Comparison of ENCODE assay signal across 26 mouse cellular contexts in genomic region chr2:114119451-114119850, GRCm38 (mm10).
DNase-seq lines count a peak whose midpoint lies in the region; ATAC-seq and TF ChIP-seq lines count a peak whose summit lies in the region.
"Had no signal": no experiment of that assay in that cellular context is flagged by ENCODE, and none has a peak within 500 bp of the region (broad histone marks: within the 10 kb centered on the region; RNA-seq: fewer than 3 reads in every experiment).

No protein-coding gene starts in this region.

- H3K9me3 ChIP-seq in kidney, embryonic 16.5 days (ENCODE audit: low read length), result no peaks in the 10 kb centered on the region
- H3K9me3 ChIP-seq: embryonic facial prominence, embryonic 12.5 days; heart, embryonic 15.5 days; hindbrain, embryonic 12.5 days; intestine, embryonic 15.5 days; limb, embryonic 12.5 days; liver, embryonic 15.5 days; midbrain, embryonic 10.5 days; midbrain, embryonic 15.5 days had no signal

- no peak for TF ChIP-seq POLR2A in kidney, adult 2 months (IDR thresholded peaks at IDR 0.05; ENCODE audit: low read depth, low read length)

- peak overlapping the region; percentile 38 for H3K27ac ChIP-seq in gastrocnemius, adult 2 months
- peak overlapping the region; percentile 59; the same call in 1 of the 2 replicates for H3K27ac ChIP-seq in kidney, adult 2 months (ENCODE audit: insufficient read depth, low read depth, low read length)
- H3K27ac ChIP-seq in kidney, embryonic 16.5 days (ENCODE audit: low read length), result no peak overlapping the region
- H3K27ac ChIP-seq: embryonic facial prominence, embryonic 12.5 days; heart, embryonic 15.5 days; hindbrain, embryonic 12.5 days; hindbrain, postnatal 0 days; intestine, embryonic 15.5 days; limb, embryonic 12.5 days; liver, embryonic 15.5 days; midbrain, embryonic 10.5 days; midbrain, embryonic 15.5 days; stomach, postnatal 0 days had no signal

- no peak overlapping the region for H3K4me2 ChIP-seq in kidney, embryonic 16.5 days (replicated peaks; ENCODE audit: low read depth, low read length)
- H3K4me2 ChIP-seq: embryonic facial prominence, embryonic 12.5 days; heart, embryonic 15.5 days; hindbrain, embryonic 12.5 days; intestine, embryonic 15.5 days; limb, embryonic 12.5 days; liver, embryonic 15.5 days; lung, embryonic 14.5 days; midbrain, embryonic 15.5 days had no signal

- no peak for TF ChIP-seq CTCF in gastrocnemius, adult 2 months (IDR thresholded peaks at IDR 0.05)
- no peak for TF ChIP-seq CTCF in kidney, adult 2 months (conservative IDR thresholded peaks at IDR 0.05; ENCODE audit: insufficient read depth, insufficient read length, low read depth, low read length)

- intact Hi-C loops in gastrocnemius, adult 2 months (cut with DNase I), result no loop called here
- intact Hi-C loops in left cerebral cortex, postnatal 36 days (cut with DNase I), result no loop called here

- no peak overlapping the region for H3K9ac ChIP-seq in kidney, embryonic 16.5 days (replicated peaks; ENCODE audit: low read length)
- H3K9ac ChIP-seq: embryonic facial prominence, embryonic 12.5 days; heart, embryonic 15.5 days; hindbrain, embryonic 12.5 days; intestine, embryonic 15.5 days; limb, embryonic 12.5 days; liver, embryonic 15.5 days; lung, embryonic 14.5 days; midbrain, embryonic 15.5 days had no signal

- no peak for DNase-seq in gastrocnemius, adult 2 months
- DNase-seq in gastrocnemius, postnatal 10 days, result no peak
- DNase-seq in kidney, adult 2 months, result peak; percentile 71
- peak; percentile 52 to 71 for DNase-seq in kidney, postnatal 25 days
- no peak for DNase-seq in cerebellum, adult 9-11 months
- DNase-seq in left cerebral cortex, postnatal 36 days (ENCODE audit: low spot score in 2 of 2), result no peak
- DNase-seq: adrenal gland, postnatal 25 days; cerebellum, adult 8-10 months; cerebellum, postnatal 36 days; lung, embryonic 14.5 days; lung, postnatal 14 days; thymus, adult 18-20 months; thymus, postnatal 36 days had no signal

- no peak overlapping the region; the same call in 1 of the 2 replicates for H3K4me3 ChIP-seq in gastrocnemius, adult 2 months
- no peak overlapping the region for H3K4me3 ChIP-seq in kidney, adult 2 months (ENCODE audit: insufficient read depth, low read depth, low read length)
- H3K4me3 ChIP-seq in kidney, embryonic 16.5 days (ENCODE audit: low read length), result no peak overlapping the region
- H3K4me3 ChIP-seq: embryonic facial prominence, embryonic 12.5 days; heart, embryonic 15.5 days; hindbrain, embryonic 12.5 days; intestine, embryonic 15.5 days; limb, embryonic 12.5 days; liver, embryonic 15.5 days; midbrain, embryonic 10.5 days; midbrain, embryonic 15.5 days had no signal

- peaks cover 9% of the 10 kb centered on the region for H3K36me3 ChIP-seq in kidney, adult 2 months (ENCODE audit: control insufficient read depth, insufficient read depth, low read length)
- peaks cover 35% of the 10 kb centered on the region for H3K36me3 ChIP-seq in kidney, embryonic 16.5 days (ENCODE audit: insufficient read depth, low read length)

- H3K4me1 ChIP-seq in kidney, adult 2 months (ENCODE audit: control insufficient read depth, insufficient read depth, low read length), result no peaks in the 10 kb centered on the region
- no peaks in the 10 kb centered on the region for H3K4me1 ChIP-seq in kidney, embryonic 16.5 days (ENCODE audit: insufficient read depth, low read length)
- H3K4me1 ChIP-seq: embryonic facial prominence, embryonic 12.5 days; heart, embryonic 15.5 days; hindbrain, embryonic 12.5 days; intestine, embryonic 15.5 days; limb, embryonic 12.5 days; midbrain, embryonic 10.5 days; midbrain, embryonic 15.5 days had no signal

- no peaks in the 10 kb centered on the region for H3K27me3 ChIP-seq in kidney, adult 2 months (replicated peaks; ENCODE audit: control insufficient read depth, insufficient read depth, low read length)
- H3K27me3 ChIP-seq in kidney, embryonic 16.5 days (ENCODE audit: insufficient read depth, low read length), result no peaks in the 10 kb centered on the region
- H3K27me3 ChIP-seq: embryonic facial prominence, embryonic 12.5 days; heart, embryonic 15.5 days; hindbrain, embryonic 12.5 days; intestine, embryonic 15.5 days; limb, embryonic 12.5 days; liver, embryonic 15.5 days; midbrain, embryonic 15.5 days; Patski had no signal

- no peak for ATAC-seq in kidney, embryonic 16.5 days (ENCODE audit: low FRiP score, low TSS enrichment)
- ATAC-seq: forebrain, embryonic 14.5 days; hindbrain, postnatal 0 days; intestine, embryonic 15.5 days; midbrain, embryonic 15.5 days; Patski had no signal

- WGBS in kidney, adult 2 months, result 46% methylated on average over 7 of the region's 7 CpGs
- WGBS in kidney, embryonic 16.5 days, result 39% methylated on average over 7 of the region's 7 CpGs

Comparison
In these comparisons a context has a peak if more than half of its experiments do, and no peak if none do; other contexts are left out.
1. DNase-seq: peak in kidney, adult 2 months (single experiment) and kidney, postnatal 25 days (2 of 2); none in gastrocnemius, adult 2 months (single experiment), gastrocnemius, postnatal 10 days (single experiment), cerebellum, adult 9-11 months (single experiment) and left cerebral cortex, postnatal 36 days (0 of 2).